Mouse (Mus musculus): ENCODE results near the gene Gorasp2.

Gene Gorasp2

GRCm38 (mm10) chr2:70660887-70661714, at the start of gene Gorasp2:
TSS of gene Gorasp2 (plus strand) at chr2:70661576.
- peak; percentile 93 for DNase-seq (ENCODE audit: low read depth, low spot score)

DNA sequence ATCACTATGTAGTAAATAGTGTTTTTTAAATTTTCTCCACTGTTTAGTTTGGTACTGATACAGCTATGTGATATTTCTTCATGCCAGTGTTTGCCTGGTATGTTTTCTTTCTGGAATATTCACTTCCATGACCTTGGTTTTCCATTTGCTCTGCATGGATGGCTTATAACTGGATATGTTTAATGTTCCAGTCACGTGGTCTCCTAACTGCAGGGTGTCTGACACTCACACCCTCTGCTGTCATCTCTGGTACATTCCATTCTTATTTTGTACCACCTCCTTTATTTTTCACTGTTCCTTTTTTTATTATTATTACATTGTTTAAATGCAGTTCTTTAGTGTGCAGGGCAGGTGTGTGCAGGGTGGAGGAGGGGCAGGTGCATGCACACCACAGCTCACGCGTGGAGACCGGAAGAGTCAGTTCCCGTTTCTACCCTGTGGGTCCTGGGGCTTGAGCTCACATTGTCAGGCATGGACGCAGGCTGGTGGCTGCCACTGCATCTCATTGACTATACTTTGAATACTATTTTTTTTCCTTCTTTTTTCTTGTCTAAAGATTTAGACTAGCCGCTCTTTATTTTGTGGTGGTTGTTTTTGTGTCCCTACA, 46.5 kb upstream of the Gorasp2 start:
- DNase-seq (ENCODE audit: low read depth, low spot score): no peak

DNA sequence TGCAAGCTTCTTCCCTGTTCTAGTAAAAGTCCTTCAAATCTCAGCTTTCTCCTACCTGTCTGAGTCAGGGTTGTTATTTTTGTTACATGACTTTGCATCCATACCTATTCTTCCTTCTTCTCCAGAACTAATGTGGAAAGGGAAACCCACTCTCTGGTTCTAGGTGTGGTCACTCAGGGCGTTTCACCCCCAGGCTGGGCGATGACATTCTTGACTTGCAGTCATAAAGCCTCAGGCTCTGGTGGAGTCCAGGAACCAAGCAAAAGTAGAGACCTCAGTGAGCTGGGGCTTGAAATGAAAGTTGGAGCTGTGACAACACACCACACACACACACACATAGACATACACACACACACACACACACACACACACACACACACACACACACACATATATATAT, 45.3 kb upstream of the Gorasp2 start:
- no peak for DNase-seq (ENCODE audit: low read depth, low spot score)

- no peak for DNase-seq (ENCODE audit: low read depth, low spot score)
Measured at GRCm38 (mm10) chr2:70616617-70617016, 44.8 kb upstream of the Gorasp2 start.

- no peak for DNase-seq (ENCODE audit: low read depth, low spot score)
Measured at GRCm38 (mm10) chr2:70619232-70619835, 42.0 kb upstream of the Gorasp2 start.

- peak; percentile 43 for DNase-seq (ENCODE audit: low read depth, low spot score)
Measured at GRCm38 (mm10) chr2:70620225-70620624, 41.2 kb upstream of the Gorasp2 start.

- no peak for DNase-seq (ENCODE audit: low read depth, low spot score)
Measured at GRCm38 (mm10) chr2:70622244-70622643, 39.1 kb upstream of the Gorasp2 start.

GRCm38 (mm10) chr2:70625761-70626160, 35.6 kb upstream of the Gorasp2 start:
- DNase-seq (ENCODE audit: low read depth, low spot score): no peak

DNA sequence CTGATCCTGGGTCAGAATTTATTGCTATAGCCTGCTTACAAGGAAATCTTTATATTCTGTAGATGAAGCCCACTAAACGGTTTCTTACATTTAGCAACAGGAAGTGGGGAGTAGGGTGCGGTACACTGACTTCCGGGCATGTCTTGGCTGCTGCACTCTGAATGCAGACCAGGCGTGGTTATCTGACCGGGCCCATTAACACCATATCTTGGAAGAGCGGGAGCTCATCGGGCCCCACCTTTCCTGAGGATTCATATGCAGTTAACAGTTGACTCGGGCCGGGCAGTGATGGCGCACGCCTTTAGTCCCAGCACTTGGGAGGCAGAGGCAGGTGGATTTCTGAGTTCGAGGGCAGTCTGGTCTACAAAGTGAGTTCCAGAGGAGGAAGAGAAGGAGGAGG, 33.0 kb upstream of the Gorasp2 start:
- DNase-seq (ENCODE audit: low read depth, low spot score): no peak

GRCm38 (mm10) chr2:70629339-70629761, 32.0 kb upstream of the Gorasp2 start:
- no peak for DNase-seq (ENCODE audit: low read depth, low spot score)

GRCm38 (mm10) chr2:70629921-70630320, 31.5 kb upstream of the Gorasp2 start:
- no peak for DNase-seq (ENCODE audit: low read depth, low spot score)

GRCm38 (mm10) chr2:70631321-70631720, 30.1 kb upstream of the Gorasp2 start:
- DNase-seq (ENCODE audit: low read depth, low spot score): no peak

DNA sequence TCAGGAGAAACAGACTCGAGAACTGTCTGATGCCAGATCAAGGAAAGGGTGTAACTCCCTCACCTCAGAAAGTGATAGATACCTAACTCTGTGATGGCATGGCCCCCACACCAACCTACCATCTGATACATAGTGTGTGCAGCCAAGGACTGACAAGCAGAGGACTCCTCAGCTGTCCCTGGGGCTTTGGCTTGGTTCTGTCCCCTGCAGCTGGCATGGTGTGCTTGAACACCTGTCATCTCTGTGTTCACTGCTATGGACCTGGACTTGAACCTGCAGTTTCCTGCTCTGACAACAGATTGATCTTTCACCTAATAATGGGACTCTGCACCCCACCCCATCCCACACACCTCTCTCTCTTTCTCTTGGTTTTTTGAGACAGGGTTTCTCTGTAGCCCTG, 29.0 kb upstream of the Gorasp2 start:
- DNase-seq (ENCODE audit: low read depth, low spot score): no peak

DNA sequence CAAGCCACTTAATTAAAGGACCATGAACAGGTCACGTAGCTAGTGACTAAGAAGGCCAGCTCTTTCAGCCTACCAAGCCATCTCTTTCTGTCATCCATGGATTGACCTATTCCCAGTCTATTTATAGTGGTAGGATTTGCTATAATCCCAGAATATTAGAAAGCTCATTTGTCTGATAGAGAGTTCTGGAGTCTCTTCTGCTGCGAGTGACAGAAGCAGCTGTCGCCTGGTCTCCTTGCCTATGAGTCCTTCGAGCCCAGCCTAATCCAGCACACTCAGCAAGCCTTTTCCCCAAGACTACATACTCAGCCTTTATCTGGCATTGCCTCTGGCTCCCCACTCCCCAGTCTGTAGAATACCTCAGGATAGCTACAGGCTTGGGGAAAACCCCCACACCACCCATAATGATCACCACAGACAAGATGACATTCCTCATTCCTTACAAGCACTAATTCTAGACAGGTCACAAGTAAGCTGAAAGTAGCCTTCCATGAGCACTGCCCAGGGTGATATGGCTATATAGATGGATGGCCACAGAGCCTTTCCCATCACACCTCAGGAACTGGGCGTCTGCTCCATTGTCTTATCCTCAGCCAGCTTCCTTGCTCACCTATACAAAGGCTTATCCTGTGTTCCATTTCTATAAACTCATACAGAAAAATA, 27.2 kb upstream of the Gorasp2 start:
- DNase-seq (ENCODE audit: low read depth, low spot score): no peak

- DNase-seq (ENCODE audit: low read depth, low spot score): no peak
Measured at GRCm38 (mm10) chr2:70640968-70641367, 20.4 kb upstream of the Gorasp2 start.

GRCm38 (mm10) chr2:70642971-70643565, 18.3 kb upstream of the Gorasp2 start:
- DNase-seq (ENCODE audit: low read depth, low spot score): no peak

GRCm38 (mm10) chr2:70645266-70645780, 16.1 kb upstream of the Gorasp2 start:
- DNase-seq (ENCODE audit: low read depth, low spot score): no peak

DNA sequence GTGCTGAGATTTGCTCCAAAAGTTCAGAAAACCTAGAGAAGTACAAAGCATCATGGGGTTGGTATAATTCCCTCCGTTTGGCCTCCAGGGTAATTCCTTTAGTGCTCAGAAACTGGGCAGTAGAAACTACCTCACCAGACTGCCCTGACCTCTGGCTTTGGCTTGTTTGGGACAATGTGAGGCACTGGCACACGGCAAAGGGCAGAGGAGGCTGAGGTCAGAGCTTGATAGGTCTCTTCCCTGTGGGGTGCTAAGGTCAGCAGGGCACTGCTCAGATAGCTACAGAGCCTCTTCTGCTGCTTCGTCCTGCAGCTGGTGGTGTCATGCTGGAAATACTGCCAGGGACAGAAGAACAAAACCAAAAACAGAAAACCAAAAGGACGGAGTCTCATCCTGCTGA, 13.7 kb upstream of the Gorasp2 start:
- no peak for DNase-seq (ENCODE audit: low read depth, low spot score)

GRCm38 (mm10) chr2:70648271-70648670, 13.1 kb upstream of the Gorasp2 start:
- DNase-seq (ENCODE audit: low read depth, low spot score): no peak

DNA sequence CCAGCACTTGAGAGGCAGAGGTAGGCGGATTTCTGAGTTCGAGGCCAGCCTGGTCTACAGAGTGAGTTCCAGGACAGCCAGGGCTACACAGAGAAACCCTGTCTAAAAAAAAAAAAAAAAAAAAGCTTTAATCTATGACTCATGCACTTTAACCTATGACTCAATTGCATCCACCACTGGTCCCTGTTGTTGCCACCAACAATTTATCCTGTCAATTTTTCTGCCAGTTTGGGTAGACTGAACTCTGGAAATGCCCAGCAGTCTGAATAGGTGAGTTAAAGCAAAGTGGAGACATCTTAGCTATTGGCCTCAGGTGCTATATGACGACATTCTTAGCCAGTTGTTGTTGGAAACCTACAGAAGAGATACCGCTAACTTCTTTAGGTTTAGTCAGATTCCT, 11.9 kb upstream of the Gorasp2 start:
- DNase-seq (ENCODE audit: low read depth, low spot score): no peak

GRCm38 (mm10) chr2:70651820-70652219, 9.6 kb upstream of the Gorasp2 start:
- no peak for DNase-seq (ENCODE audit: low read depth, low spot score)

- DNase-seq (ENCODE audit: low read depth, low spot score): no peak
Measured at GRCm38 (mm10) chr2:70657083-70657482, 4.3 kb upstream of the Gorasp2 start.
